Mouse (Mus musculus): ENCODE measurements at regions not wholly inside any gene's neighbourhood (a gene's known extent, or its start where the extent isn't known, plus 50 kb on each side); places are given as distances from the start of the nearest gene placed in this dataset.

- DNase-seq (ENCODE audit: low spot score), result no peak
These were observed 182.6 kb upstream of the Cd180 start for GRCm38 (mm10) chr13:102510733-102511279.

GRCm38 (mm10) chr13:102518169-102518882, 175.0 kb upstream of the Cd180 start:
- no peak for DNase-seq (ENCODE audit: low spot score)

GRCm38 (mm10) chr13:102521427-102521826, 171.9 kb upstream of the Cd180 start:
- DNase-seq (ENCODE audit: low spot score), result no peak

- no peak for DNase-seq (ENCODE audit: low spot score)
These were observed 171.3 kb upstream of the Cd180 start for GRCm38 (mm10) chr13:102522080-102522479.

GRCm38 (mm10) chr13:102526621-102527140, 166.7 kb upstream of the Cd180 start:
- DNase-seq (ENCODE audit: low spot score), result no peak

- DNase-seq (ENCODE audit: low spot score), result no peak
These were observed 159.6 kb upstream of the Cd180 start for GRCm38 (mm10) chr13:102533784-102534183.

GRCm38 (mm10) chr13:102537424-102538242, 155.7 kb upstream of the Cd180 start:
- peak; percentile 29 for DNase-seq (ENCODE audit: low spot score)

- no peak for DNase-seq (ENCODE audit: low spot score)
These were observed 152.9 kb upstream of the Cd180 start for GRCm38 (mm10) chr13:102540436-102540835.

- DNase-seq (ENCODE audit: low spot score), result no peak
These were observed 148.8 kb upstream of the Cd180 start for GRCm38 (mm10) chr13:102544359-102545165.

GRCm38 (mm10) chr13:102545845-102546615, 147.3 kb upstream of the Cd180 start:
- DNase-seq (ENCODE audit: low spot score), result no peak

GRCm38 (mm10) chr13:102548252-102548651, 145.1 kb upstream of the Cd180 start:
- no peak for DNase-seq (ENCODE audit: low spot score)

GRCm38 (mm10) chr13:102566846-102567572, 126.3 kb upstream of the Cd180 start:
- peak; percentile 63 for DNase-seq (ENCODE audit: low spot score)

GRCm38 (mm10) chr13:102569580-102569979, 123.8 kb upstream of the Cd180 start:
- no peak for DNase-seq (ENCODE audit: low spot score)

- no peak for DNase-seq (ENCODE audit: low spot score)
These were observed 123.1 kb upstream of the Cd180 start for GRCm38 (mm10) chr13:102570286-102570685.

- peak; percentile 23 for DNase-seq (ENCODE audit: low spot score)
These were observed 120.0 kb upstream of the Cd180 start for GRCm38 (mm10) chr13:102573286-102573921.

GRCm38 (mm10) chr13:102576871-102577662, 116.3 kb upstream of the Cd180 start:
- DNase-seq (ENCODE audit: low spot score), result no peak

GRCm38 (mm10) chr13:102578811-102579210, 114.5 kb upstream of the Cd180 start:
- no peak for DNase-seq (ENCODE audit: low spot score)

GRCm38 (mm10) chr13:102579638-102580037, 113.7 kb upstream of the Cd180 start:
- DNase-seq (ENCODE audit: low spot score), result no peak
